Mouse (Mus musculus) myocyte (in vitro differentiated cells): ENCODE data around the gene Fscn1.

Experiments
- E2F4 ChIP-seq: IDR thresholded peaks from one replicate; pipeline ENCODE4 v1.6.1; 2011; ENCODE audit warnings: mild to moderate bottlenecking, control low read depth, moderate library complexity; ENCODE audit not compliant: insufficient read depth
- MAX ChIP-seq: IDR thresholded peaks from one replicate; pipeline ENCODE4 v1.6.1; 2011; ENCODE audit warnings: low read depth, mild to moderate bottlenecking, control low read depth
- POLR2A ChIP-seq: IDR thresholded peaks from one replicate; pipeline ENCODE4 v1.6.1; 2011; ENCODE audit warnings: low read depth, mild to moderate bottlenecking, control low read depth, moderate library complexity; ENCODE audit not compliant: insufficient read length
- POLR2AphosphoS2 ChIP-seq: IDR thresholded peaks from one replicate; pipeline ENCODE4 v1.6.1; 2011; ENCODE audit warnings: low read depth, control low read depth; ENCODE audit not compliant: insufficient read length
- SRF ChIP-seq: IDR thresholded peaks from one replicate; pipeline ENCODE4 v1.6.1; 2011; ENCODE audit warnings: low read depth; ENCODE audit not compliant: control insufficient read depth, insufficient read length
- TCF12 ChIP-seq: IDR thresholded peaks from one replicate; pipeline ENCODE4 v1.6.1; 2011; ENCODE audit warnings: mild to moderate bottlenecking, control low read depth; ENCODE audit not compliant: poor library complexity, insufficient read depth, severe bottlenecking
- USF1 ChIP-seq: IDR thresholded peaks from one replicate; pipeline ENCODE4 v1.6.1; 2011; ENCODE audit warnings: low read depth, mild to moderate bottlenecking, control low read depth, moderate library complexity

- TF ChIP-seq USF1 (no peak), SRF (no peak), POLR2A (no peak), TCF12 (no peak), E2F4 (no peak), POLR2AphosphoS2 (no peak), MAX (no peak)
Measured at GRCm38 (mm10) chr5:142926940-142927228, 33.3 kb upstream of the Fscn1 start.
